Mouse (Mus musculus) heart, embryonic 15.5 days (tissue): ENCODE measurements around the gene Ryr3. TPM values are rescaled to one million over a fixed set of nuclear protein-coding genes. Genes with fewer than 3 reads are reported as not detected.

Experiments
- ATAC-seq: fragments of 200-750 bp; cut with Nextera tagmentation; replicated peaks from 2 replicates; pipeline ENCODE4 v1.8.0; 2017; ENCODE audit warnings: low read depth, moderate TSS enrichment; ENCODE audit not compliant: insufficient number of reproducible peaks, insufficient read depth, low FRiP score
- H3K27ac ChIP-seq: fragments of 300-500 bp; sonication (generic); 2 replicates; pipeline ENCODE4 v1.5.1; 2015; ENCODE audit warnings: mild to moderate bottlenecking, inconsistent platforms
- H3K27me3 ChIP-seq: fragments of 300-500 bp; sonication (generic); 2 replicates; pipeline ENCODE4 v1.6.1; 2015; ENCODE audit warnings: inconsistent platforms
- H3K36me3 ChIP-seq: fragments of 300-500 bp; sonication (generic); 2 replicates; pipeline ENCODE4 v1.6.1; 2015; ENCODE audit warnings: mild to moderate bottlenecking, inconsistent platforms
- H3K4me1 ChIP-seq: fragments of 300-500 bp; sonication (generic); replicated peaks from 2 replicates; pipeline ENCODE4 v1.6.1; 2015; ENCODE audit warnings: inconsistent platforms
- H3K4me2 ChIP-seq: fragments of 300-500 bp; sonication (generic); 2 replicates; pipeline ENCODE4 v1.6.1; 2015; ENCODE audit warnings: inconsistent platforms, mild to moderate bottlenecking, moderate library complexity
- H3K4me3 ChIP-seq: fragments of 300-500 bp; sonication (generic); 2 replicates; pipeline ENCODE4 v1.5.1; 2015; ENCODE audit warnings: mild to moderate bottlenecking, inconsistent platforms
- H3K9ac ChIP-seq: fragments of 300-500 bp; sonication (generic); 2 replicates; pipeline ENCODE4 v1.6.1; 2015; ENCODE audit warnings: mild to moderate bottlenecking, inconsistent platforms
- H3K9me3 ChIP-seq: fragments of 300-500 bp; sonication (generic); replicated peaks from 2 replicates; pipeline ENCODE4 v1.6.1; 2016; ENCODE audit warnings: inconsistent platforms
- WGBS: fragments of 180-500 bp; shearing (Covaris S2); methylation state at CpG from one replicate; pipeline ENCODE4 v1.1.7; 2015; ENCODE audit warnings: mixed read lengths; 5-methylcytosine and 5-hydroxymethylcytosine counted together
- microRNA-seq: library from miRNA; unstranded; fragments of <30 nt; microRNA quantifications from one replicate; pipeline ENCODE4, GENCODE M21; 2016
- polyA plus RNA-seq: library from polyadenylated mRNA; unstranded; fragments of >200 nt; fragmentation: Nextera tagmentation; extraction: Ambion mirVana; gene quantifications from 2 replicates; pipeline ENCODE4 v1.2.1, GENCODE M21; 2015

Gene Ryr3
- polyA plus RNA-seq, 1 experiment from 2014 or later = 3.7 TPM

GRCm38 (mm10) chr2:112595807-112596206, 621.1 kb downstream of the Ryr3 start:
- Histone ChIP-seq H3K27ac (no peak overlapping the region), H3K27me3 (no peaks in the 10 kb centered on the region), H3K9ac (no peak overlapping the region), H3K36me3 (no peaks in the 10 kb centered on the region), H3K4me1 (no peaks in the 10 kb centered on the region), H3K4me2 (no peak overlapping the region), H3K4me3 (no peak overlapping the region), H3K9me3 (no peaks in the 10 kb centered on the region)
- ATAC-seq = no peak
- 76% methylated on average over 3 of the region's 3 CpGs for WGBS

- ATAC-seq = no peak
- Histone ChIP-seq H3K27ac (no peak overlapping the region), H3K27me3 (no peaks in the 10 kb centered on the region), H3K9ac (no peak overlapping the region), H3K9me3 (no peaks in the 10 kb centered on the region), H3K4me2 (no peak overlapping the region), H3K4me1 (no peaks in the 10 kb centered on the region), H3K4me3 (no peak overlapping the region), H3K36me3 (no peaks in the 10 kb centered on the region)
- 89% methylated on average over 2 of the region's 2 CpGs for WGBS
Measured at GRCm38 (mm10) chr2:112593781-112594180, 623.1 kb downstream of the Ryr3 start.

- H3K4me3 ChIP-seq = no peak overlapping the region
- 62% methylated on average over 2 of the region's 2 CpGs for WGBS
- no peak overlapping the region for H3K4me2 ChIP-seq
- no peak overlapping the region for H3K27ac ChIP-seq
- H3K27me3 ChIP-seq = no peaks in the 10 kb centered on the region
- ATAC-seq = no peak
- H3K4me1 ChIP-seq = no peaks in the 10 kb centered on the region
- H3K9me3 ChIP-seq = no peaks in the 10 kb centered on the region
- H3K9ac ChIP-seq = no peak overlapping the region
- H3K36me3 ChIP-seq = no peaks in the 10 kb centered on the region
Measured at GRCm38 (mm10) chr2:112593322-112593721, 623.6 kb downstream of the Ryr3 start.

DNA sequence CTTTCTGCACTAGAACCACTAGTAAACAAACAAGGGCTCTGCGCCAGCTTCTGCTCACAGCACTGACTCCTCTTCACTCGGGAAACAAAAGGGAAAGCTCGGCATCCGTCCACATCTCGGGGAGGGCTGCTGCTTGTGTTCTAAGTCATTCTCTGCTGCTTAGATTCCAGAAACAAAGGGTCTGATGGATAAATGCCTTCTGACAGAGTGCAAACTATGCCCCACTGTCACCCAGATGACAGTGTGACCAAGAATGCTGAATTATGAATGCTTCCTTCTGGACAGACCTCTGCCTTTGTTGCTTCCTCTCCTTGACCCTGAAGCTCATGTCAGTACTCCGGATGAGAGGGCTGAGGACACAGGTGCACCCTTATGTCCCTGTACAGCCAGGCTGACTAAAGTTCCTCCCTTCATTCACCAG, 625.4 kb downstream of the Ryr3 start:
- Histone ChIP-seq H3K4me2 (no peak overlapping the region), H3K9ac (no peak overlapping the region), H3K9me3 (no peaks in the 10 kb centered on the region), H3K27ac (no peak overlapping the region), H3K4me3 (no peak overlapping the region), H3K27me3 (no peaks in the 10 kb centered on the region), H3K4me1 (no peaks in the 10 kb centered on the region), H3K36me3 (no peaks in the 10 kb centered on the region)
- 68% methylated on average over 6 of the region's 6 CpGs for WGBS
- ATAC-seq = no peak

DNA sequence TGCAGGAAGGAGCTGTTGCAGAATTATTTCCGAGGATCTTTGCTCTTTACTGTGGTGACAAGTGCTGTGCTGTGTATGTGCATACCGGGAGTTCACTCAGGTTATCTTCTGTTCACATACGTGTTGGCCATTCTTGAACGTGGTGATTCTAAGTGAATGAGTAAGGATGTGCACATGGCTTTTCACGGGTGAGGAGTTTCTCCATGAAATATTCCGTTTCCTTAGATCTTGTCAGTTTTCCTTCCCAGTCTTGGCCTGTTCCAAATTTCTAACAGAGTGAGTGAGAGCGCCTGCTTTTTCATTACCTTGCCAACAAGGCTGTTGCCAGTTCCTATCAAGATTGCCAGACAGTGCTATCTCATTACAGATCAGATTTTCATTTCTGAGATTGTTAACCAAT, 625.9 kb downstream of the Ryr3 start:
- Histone ChIP-seq H3K4me1 (no peaks in the 10 kb centered on the region), H3K4me3 (no peak overlapping the region), H3K36me3 (no peaks in the 10 kb centered on the region), H3K9ac (no peak overlapping the region), H3K4me2 (no peak overlapping the region), H3K9me3 (no peaks in the 10 kb centered on the region), H3K27ac (no peak overlapping the region), H3K27me3 (no peaks in the 10 kb centered on the region)
- WGBS = 74% methylated on average over 7 of the region's 7 CpGs
- no peak for ATAC-seq

Small RNAs within 50 kb of the gene (microRNA-seq; reads per million reads assigned to microRNA genes)
- not detected for gene Gm44374

Other genes with a start within 250 kb of the Ryr3 start
- gene Tmco5b, start 68.6 kb upstream of the Ryr3 start, polyA plus RNA-seq = not detected in 2 replicates
- gene Fmn1, start 110.6 kb upstream of the Ryr3 start, polyA plus RNA-seq = 1.2 and 1.9 TPM in 2 replicates